Mouse (Mus musculus): ENCODE results near the gene Rps27rt. TPM values are rescaled to one million over a fixed set of nuclear protein-coding genes. Genes with fewer than 3 reads are reported as not detected.

Gene Rps27rt
- polyA plus RNA-seq, 1 experiment from 2014 or later = 169 TPM

DNA sequence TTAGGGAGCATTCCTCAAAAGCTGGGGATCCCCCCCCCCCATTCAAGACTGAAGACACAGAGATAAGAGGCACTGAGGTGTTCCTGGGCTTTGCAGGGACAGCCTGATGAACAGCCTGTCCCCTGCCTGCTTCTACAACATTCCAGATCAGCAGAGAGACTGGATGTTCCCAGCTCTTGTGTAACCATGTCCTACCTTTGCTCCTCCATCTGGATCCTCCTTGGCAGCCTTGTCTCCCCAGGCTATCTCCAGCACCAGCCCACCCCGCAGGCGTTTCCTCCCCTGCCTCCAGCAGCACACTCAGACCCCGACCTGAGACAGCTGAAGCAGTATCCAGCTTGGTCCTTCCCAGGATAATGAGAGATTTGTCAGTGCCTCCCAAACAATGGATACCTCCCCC, 18.4 kb downstream of the Rps27rt start:
- no peak overlapping the region for H3K4me3 ChIP-seq (replicated peaks; ENCODE audit: low read length)
- no peak overlapping the region for H3K9ac ChIP-seq (replicated peaks; ENCODE audit: low read depth, low read length)
- no peaks in the 10 kb centered on the region for H3K36me3 ChIP-seq (ENCODE audit: control insufficient read depth, insufficient read depth)
- 55% methylated on average over 3 of the region's 3 CpGs for WGBS
- no peaks in the 10 kb centered on the region for H3K27me3 ChIP-seq (replicated peaks; ENCODE audit: control insufficient read depth, insufficient read depth, low read length)
- H3K27ac ChIP-seq (ENCODE audit: low read length) = no peak overlapping the region
- H3K4me1 ChIP-seq (replicated peaks; ENCODE audit: control insufficient read depth, insufficient read depth, low read length) = no peaks in the 10 kb centered on the region
- H3K9me3 ChIP-seq (ENCODE audit: control insufficient read depth, low read length) = no peaks in the 10 kb centered on the region
- ATAC-seq = no peak
- H3K4me2 ChIP-seq (ENCODE audit: low read length) = no peak overlapping the region

GRCm38 (mm10) chr9:114960844-114961243, 21.7 kb downstream of the Rps27rt start:
- H3K36me3 ChIP-seq (ENCODE audit: control insufficient read depth, insufficient read depth) = no peaks in the 10 kb centered on the region
- 90% methylated on average over 6 of the region's 6 CpGs for WGBS
- no peaks in the 10 kb centered on the region for H3K9me3 ChIP-seq (ENCODE audit: control insufficient read depth, low read length)
- ATAC-seq = no peak
- no peak overlapping the region for H3K4me3 ChIP-seq (replicated peaks; ENCODE audit: low read length)
- no peaks in the 10 kb centered on the region for H3K4me1 ChIP-seq (replicated peaks; ENCODE audit: control insufficient read depth, insufficient read depth, low read length)
- no peak overlapping the region for H3K9ac ChIP-seq (replicated peaks; ENCODE audit: low read depth, low read length)
- no peaks in the 10 kb centered on the region for H3K27me3 ChIP-seq (replicated peaks; ENCODE audit: control insufficient read depth, insufficient read depth, low read length)
- H3K4me2 ChIP-seq (ENCODE audit: low read length) = no peak overlapping the region
- no peak overlapping the region for H3K27ac ChIP-seq (ENCODE audit: low read length)

- ATAC-seq = no peak
- no peaks in the 10 kb centered on the region for H3K27me3 ChIP-seq (replicated peaks; ENCODE audit: control insufficient read depth, insufficient read depth, low read length)
- WGBS = 85% methylated on average over 4 of the region's 4 CpGs
- H3K36me3 ChIP-seq (ENCODE audit: control insufficient read depth, insufficient read depth) = no peaks in the 10 kb centered on the region
- no peaks in the 10 kb centered on the region for H3K4me1 ChIP-seq (replicated peaks; ENCODE audit: control insufficient read depth, insufficient read depth, low read length)
- no peak overlapping the region for H3K27ac ChIP-seq (ENCODE audit: low read length)
- H3K9me3 ChIP-seq (ENCODE audit: control insufficient read depth, low read length) = no peaks in the 10 kb centered on the region
- no peak overlapping the region for H3K4me2 ChIP-seq (ENCODE audit: low read length)
- H3K4me3 ChIP-seq (replicated peaks; ENCODE audit: low read length) = no peak overlapping the region
- no peak overlapping the region for H3K9ac ChIP-seq (replicated peaks; ENCODE audit: low read depth, low read length)
Measured at GRCm38 (mm10) chr9:114960043-114960789, 22.3 kb downstream of the Rps27rt start.

DNA sequence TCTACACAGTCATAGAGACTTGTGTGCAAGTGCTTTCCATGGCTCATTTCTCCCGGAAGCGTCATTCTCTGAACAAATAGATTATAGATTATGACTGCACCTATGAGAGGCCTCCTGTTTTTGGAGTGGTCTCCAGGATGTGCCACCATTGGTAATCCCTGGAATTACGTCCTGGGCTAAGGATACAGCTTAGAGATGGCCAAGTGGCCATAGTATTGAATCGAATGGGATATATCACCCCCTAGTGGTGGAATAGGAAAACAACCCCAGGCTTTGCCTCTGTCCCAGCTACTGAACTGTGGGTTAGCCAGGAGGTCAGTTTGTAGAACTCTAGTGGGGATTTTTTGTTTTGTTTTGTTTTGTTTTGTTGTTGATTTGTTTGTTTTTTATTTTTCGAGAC, 25.6 kb downstream of the Rps27rt start:
- 41% methylated on average over 5 of the region's 5 CpGs for WGBS
- Histone ChIP-seq H3K27ac (ENCODE audit: low read length) (no peak overlapping the region), H3K4me2 (ENCODE audit: low read length) (no peak overlapping the region), H3K9ac (replicated peaks; ENCODE audit: low read depth, low read length) (no peak overlapping the region), H3K9me3 (ENCODE audit: control insufficient read depth, low read length) (no peaks in the 10 kb centered on the region), H3K36me3 (ENCODE audit: control insufficient read depth, insufficient read depth) (no peaks in the 10 kb centered on the region), H3K4me3 (replicated peaks; ENCODE audit: low read length) (no peak overlapping the region), H3K27me3 (replicated peaks; ENCODE audit: control insufficient read depth, insufficient read depth, low read length) (no peaks in the 10 kb centered on the region), H3K4me1 (replicated peaks; ENCODE audit: control insufficient read depth, insufficient read depth, low read length) (no peaks in the 10 kb centered on the region)
- ATAC-seq = 0 out of 2 replicates have a peak, but pooled peaks have one; percentile 40

GRCm38 (mm10) chr9:114955340-114955739, 27.2 kb downstream of the Rps27rt start:
- H3K4me3 ChIP-seq (replicated peaks; ENCODE audit: low read length) = no peak overlapping the region
- H3K27me3 ChIP-seq (replicated peaks; ENCODE audit: control insufficient read depth, insufficient read depth, low read length) = no peaks in the 10 kb centered on the region
- 90% methylated on average over 11 of the region's 11 CpGs for WGBS
- no peak overlapping the region for H3K9ac ChIP-seq (replicated peaks; ENCODE audit: low read depth, low read length)
- no peak for ATAC-seq
- no peaks in the 10 kb centered on the region for H3K4me1 ChIP-seq (replicated peaks; ENCODE audit: control insufficient read depth, insufficient read depth, low read length)
- H3K4me2 ChIP-seq (ENCODE audit: low read length) = no peak overlapping the region
- H3K9me3 ChIP-seq (ENCODE audit: control insufficient read depth, low read length) = no peaks in the 10 kb centered on the region
- no peak overlapping the region for H3K27ac ChIP-seq (ENCODE audit: low read length)
- H3K36me3 ChIP-seq (ENCODE audit: control insufficient read depth, insufficient read depth) = no peaks in the 10 kb centered on the region

DNA sequence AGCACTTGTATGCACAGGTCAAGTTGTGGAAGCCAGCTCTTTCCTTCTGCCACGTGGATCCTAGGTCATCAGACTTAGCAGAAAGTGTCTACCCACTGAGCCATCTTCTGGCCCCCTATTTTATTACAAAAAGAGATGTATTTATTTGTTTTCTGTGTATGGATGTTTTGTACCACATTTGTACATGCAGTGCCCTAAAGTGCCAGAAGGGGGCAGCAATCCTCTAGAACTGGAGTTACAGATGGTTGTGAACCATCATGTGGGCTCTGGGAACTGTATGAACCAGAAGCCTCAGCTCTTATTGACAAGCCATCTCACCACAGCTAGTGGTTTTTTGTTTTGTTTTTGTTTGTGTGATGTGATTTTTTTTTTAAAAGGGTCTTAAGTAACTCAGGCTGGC, 29.7 kb downstream of the Rps27rt start:
- Histone ChIP-seq H3K9ac (replicated peaks; ENCODE audit: low read depth, low read length) (no peak overlapping the region), H3K4me2 (ENCODE audit: low read length) (no peak overlapping the region), H3K27ac (ENCODE audit: low read length) (no peak overlapping the region), H3K9me3 (ENCODE audit: control insufficient read depth, low read length) (no peaks in the 10 kb centered on the region), H3K4me1 (replicated peaks; ENCODE audit: control insufficient read depth, insufficient read depth, low read length) (no peaks in the 10 kb centered on the region), H3K36me3 (ENCODE audit: control insufficient read depth, insufficient read depth) (no peaks in the 10 kb centered on the region), H3K4me3 (replicated peaks; ENCODE audit: low read length) (no peak overlapping the region), H3K27me3 (replicated peaks; ENCODE audit: control insufficient read depth, insufficient read depth, low read length) (no peaks in the 10 kb centered on the region)
- ATAC-seq = no peak
- 13% methylated on average over 1 of the region's 1 CpGs for WGBS

DNA sequence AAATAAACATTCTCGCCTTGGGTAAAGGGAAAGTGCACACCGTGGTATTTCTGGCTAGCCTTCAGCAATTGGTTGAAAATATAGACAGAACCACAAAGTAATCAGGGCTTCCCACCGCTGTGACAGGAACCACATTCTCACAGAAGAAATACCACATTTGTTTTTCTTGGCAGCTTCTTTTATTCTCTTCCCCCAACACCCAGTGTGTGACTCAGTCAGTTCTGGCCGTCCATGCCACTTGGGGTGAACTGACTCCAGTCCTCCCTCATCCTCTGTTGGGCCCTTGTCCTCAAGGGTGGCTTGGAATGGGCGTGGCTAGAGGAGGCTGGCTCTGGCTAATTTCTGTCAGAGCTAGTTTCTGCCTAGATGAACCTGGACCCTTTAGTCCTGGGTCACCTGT, 34.1 kb downstream of the Rps27rt start:
- no peak overlapping the region for H3K27ac ChIP-seq (ENCODE audit: low read length)
- H3K27me3 ChIP-seq (replicated peaks; ENCODE audit: control insufficient read depth, insufficient read depth, low read length) = no peaks in the 10 kb centered on the region
- no peak for ATAC-seq
- no peak overlapping the region for H3K4me2 ChIP-seq (ENCODE audit: low read length)
- H3K9me3 ChIP-seq (ENCODE audit: control insufficient read depth, low read length) = no peaks in the 10 kb centered on the region
- no peak overlapping the region for H3K9ac ChIP-seq (replicated peaks; ENCODE audit: low read depth, low read length)
- no peak overlapping the region for H3K4me3 ChIP-seq (replicated peaks; ENCODE audit: low read length)
- 56% methylated on average over 5 of the region's 5 CpGs for WGBS
- H3K4me1 ChIP-seq (replicated peaks; ENCODE audit: control insufficient read depth, insufficient read depth, low read length) = no peaks in the 10 kb centered on the region
- no peaks in the 10 kb centered on the region for H3K36me3 ChIP-seq (ENCODE audit: control insufficient read depth, insufficient read depth)

DNA sequence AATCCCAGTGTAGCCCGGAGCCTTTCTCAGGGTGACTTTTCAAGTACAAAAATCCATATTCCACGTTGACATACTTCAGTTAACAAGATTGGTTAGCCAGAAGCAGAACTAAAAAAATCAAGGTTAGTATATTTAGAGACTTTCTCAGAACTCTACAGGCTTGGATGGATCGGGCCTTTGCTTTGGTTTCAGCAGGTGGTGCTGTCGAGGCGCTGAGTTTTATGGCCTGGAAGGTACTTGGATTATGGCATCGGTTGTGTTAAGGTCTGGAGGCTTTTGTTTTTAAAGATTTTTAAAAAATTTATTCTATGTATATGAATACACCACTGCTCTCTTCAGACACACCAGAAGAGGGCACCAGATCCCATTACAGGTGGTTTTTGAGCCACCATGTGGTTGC, 37.0 kb downstream of the Rps27rt start:
- WGBS = 90% methylated on average over 6 of the region's 6 CpGs

GRCm38 (mm10) chr9:114944642-114945041, 37.9 kb downstream of the Rps27rt start:
- Histone ChIP-seq H3K27me3 (replicated peaks; ENCODE audit: control insufficient read depth, insufficient read depth, low read length) (no peaks in the 10 kb centered on the region), H3K36me3 (ENCODE audit: control insufficient read depth, insufficient read depth) (no peaks in the 10 kb centered on the region), H3K4me3 (replicated peaks; ENCODE audit: low read length) (no peak overlapping the region), H3K4me1 (replicated peaks; ENCODE audit: control insufficient read depth, insufficient read depth, low read length) (no peaks in the 10 kb centered on the region), H3K9me3 (ENCODE audit: control insufficient read depth, low read length) (no peaks in the 10 kb centered on the region), H3K4me2 (ENCODE audit: low read length) (no peak overlapping the region), H3K9ac (replicated peaks; ENCODE audit: low read depth, low read length) (no peak overlapping the region), H3K27ac (ENCODE audit: low read length) (no peak overlapping the region)
- ATAC-seq = no peak
- WGBS = 92% methylated on average over 3 of the region's 3 CpGs

More for the DNA sequence above, 37.0 kb downstream of the Rps27rt start:
- Histone ChIP-seq H3K4me1 (replicated peaks; ENCODE audit: control insufficient read depth, insufficient read depth, low read length) (no peaks in the 10 kb centered on the region), H3K4me3 (replicated peaks; ENCODE audit: low read length) (no peak overlapping the region), H3K36me3 (ENCODE audit: control insufficient read depth, insufficient read depth) (no peaks in the 10 kb centered on the region), H3K27ac (ENCODE audit: low read length) (no peak overlapping the region), H3K4me2 (ENCODE audit: low read length) (no peak overlapping the region), H3K9ac (replicated peaks; ENCODE audit: low read depth, low read length) (no peak overlapping the region), H3K9me3 (ENCODE audit: control insufficient read depth, low read length) (no peaks in the 10 kb centered on the region), H3K27me3 (replicated peaks; ENCODE audit: control insufficient read depth, insufficient read depth, low read length) (no peaks in the 10 kb centered on the region)
- no peak for ATAC-seq

DNA sequence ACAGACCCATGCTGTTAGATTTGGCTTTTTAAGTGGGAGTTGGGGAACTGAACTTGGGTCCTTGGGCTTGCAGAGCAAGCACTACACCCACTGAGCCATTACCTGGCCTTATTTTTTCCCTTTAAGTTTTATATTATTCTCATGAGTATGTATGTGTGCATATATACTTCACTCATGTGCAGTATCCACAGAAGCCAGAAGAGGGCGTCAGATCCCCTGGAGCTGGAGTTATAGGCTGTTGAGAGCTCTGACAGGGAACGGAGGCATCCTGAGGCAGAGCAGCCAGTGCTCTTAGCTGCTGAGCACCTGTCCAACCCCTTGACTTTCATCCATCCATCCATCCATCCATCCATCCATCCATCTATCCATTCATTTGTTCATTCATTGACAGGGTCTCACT, 45.9 kb downstream of the Rps27rt start:
- H3K36me3 ChIP-seq (ENCODE audit: control insufficient read depth, insufficient read depth) = no peaks in the 10 kb centered on the region
- H3K9ac ChIP-seq (replicated peaks; ENCODE audit: low read depth, low read length) = no peak overlapping the region
- H3K4me2 ChIP-seq (ENCODE audit: low read length) = no peak overlapping the region
- no peak for ATAC-seq
- H3K4me1 ChIP-seq (replicated peaks; ENCODE audit: control insufficient read depth, insufficient read depth, low read length) = peaks cover 7% of the 10 kb centered on the region
- 81% methylated on average over 2 of the region's 2 CpGs for WGBS
- no peaks in the 10 kb centered on the region for H3K27me3 ChIP-seq (replicated peaks; ENCODE audit: control insufficient read depth, insufficient read depth, low read length)
- no peak overlapping the region for H3K4me3 ChIP-seq (replicated peaks; ENCODE audit: low read length)
- no peaks in the 10 kb centered on the region for H3K9me3 ChIP-seq (ENCODE audit: control insufficient read depth, low read length)
- H3K27ac ChIP-seq (ENCODE audit: low read length) = no peak overlapping the region

Data from forebrain, embryonic 16.5 days (tissue).